Mouse (Mus musculus) adrenal gland, postnatal 36 days (tissue): Measurements from ENCODE around the gene Zfp385a. TPM values are rescaled to one million over a fixed set of nuclear protein-coding genes. Genes with fewer than 3 reads are reported as not detected.

Source experiments
- DNase-seq, 2 experiments: peaks; one replicate each; pipeline ENCODE4 v3.0.0; 2021; ENCODE audit warnings: mixed read lengths in 1 of 2
- total RNA-seq, 2 experiments: library from RNA; stranded (reverse); gene quantifications; 2 replicates each; pipeline ENCODE4 v1.2.3; 2021

Gene Zfp385a
- total RNA-seq, 2 experiments from 2014 or later = 11.8 to 13.3 TPM

- no peak for DNase-seq
Measured at GRCm38 (mm10) chr15:103336996-103337667, 2.8 kb downstream of the Zfp385a start.

- DNase-seq = no peak
Measured at GRCm38 (mm10) chr15:103335488-103336235, 4.2 kb downstream of the Zfp385a start.

GRCm38 (mm10) chr15:103335040-103335439, 4.9 kb downstream of the Zfp385a start:
- DNase-seq = no peak

- no peak for DNase-seq
Measured at GRCm38 (mm10) chr15:103334194-103334593, 5.7 kb downstream of the Zfp385a start.

- no peak for DNase-seq
Measured at GRCm38 (mm10) chr15:103333738-103334137, 6.2 kb downstream of the Zfp385a start.

GRCm38 (mm10) chr15:103333081-103333615, 6.7 kb downstream of the Zfp385a start:
- no peak for DNase-seq

GRCm38 (mm10) chr15:103323455-103324247, 16.2 kb downstream of the Zfp385a start:
- DNase-seq = peak; percentile 93 to 96

- no peak for DNase-seq
Measured at GRCm38 (mm10) chr15:103323070-103323454, 16.8 kb downstream of the Zfp385a start.

- no peak for DNase-seq
Measured at GRCm38 (mm10) chr15:103322396-103322795, 17.5 kb downstream of the Zfp385a start.

- DNase-seq = no peak
Measured at GRCm38 (mm10) chr15:103321076-103321475, 18.8 kb downstream of the Zfp385a start.

GRCm38 (mm10) chr15:103318201-103318816, 21.6 kb downstream of the Zfp385a start:
- no peak for DNase-seq

- no peak for DNase-seq
Measured at GRCm38 (mm10) chr15:103317731-103318130, 22.2 kb downstream of the Zfp385a start.

- no peak for DNase-seq
Measured at GRCm38 (mm10) chr15:103317120-103317519, 22.8 kb downstream of the Zfp385a start.

GRCm38 (mm10) chr15:103315979-103316776, 23.7 kb downstream of the Zfp385a start:
- DNase-seq = no peak

GRCm38 (mm10) chr15:103315011-103315502, 24.8 kb downstream of the Zfp385a start:
- DNase-seq = peak; percentile 82 to 91

GRCm38 (mm10) chr15:103314181-103314580, 25.7 kb downstream of the Zfp385a start:
- DNase-seq = no peak

GRCm38 (mm10) chr15:103313495-103314095, 26.3 kb downstream of the Zfp385a start:
- peak; percentile 45 to 62 for DNase-seq

- no peak for DNase-seq
Measured at GRCm38 (mm10) chr15:103310365-103310910, 29.5 kb downstream of the Zfp385a start, which contains the start of gene Gpr84. TSS of gene Gpr84 (minus strand) at chr15:103310612.

GRCm38 (mm10) chr15:103308876-103309580, 30.9 kb downstream of the Zfp385a start:
- no peak for DNase-seq
